Comparison of ENCODE assay signal across 9 mouse cellular contexts in genomic region chr7:4836351-4836792, GRCm38 (mm10). TPM values are rescaled to one million over a fixed set of nuclear protein-coding genes. Genes with fewer than 3 reads are reported as not detected.
DNase-seq lines count a peak whose midpoint lies in the region; ATAC-seq and TF ChIP-seq lines count a peak whose summit lies in the region.
"Had no signal": no experiment of that assay in that cellular context is flagged by ENCODE, and none has a peak within 500 bp of the region (broad histone marks: within the 10 kb centered on the region; RNA-seq: fewer than 3 reads in every experiment).

No protein-coding gene starts in this region.

- no peaks in the 10 kb centered on the region for H3K79me2 ChIP-seq in heart, adult 2 months (replicated peaks; ENCODE audit: control insufficient read depth, insufficient read depth, low read length)

- peak; percentile 61 to 74 for DNase-seq in layer of hippocampus, postnatal 10 days (ENCODE audit: low spot score in 2 of 2)
- no peak for DNase-seq in layer of hippocampus, adult 9-10 months (ENCODE audit: low spot score)
- peak; percentile 83 to 85 for DNase-seq in cerebellum, postnatal 36 days
- DNase-seq in heart, adult 2 months: peak; percentile 53 to 59
- DNase-seq in kidney, adult 2 months: peak; percentile 88
- peak; percentile 64 for DNase-seq in liver, postnatal 0 days
- peak; percentile 79 for DNase-seq in testis, postnatal 10 days (ENCODE audit: low spot score)

- H3K36me3 ChIP-seq in heart, adult 2 months (ENCODE audit: control insufficient read depth, insufficient read depth, low read length): no peaks in the 10 kb centered on the region
- no peaks in the 10 kb centered on the region for H3K36me3 ChIP-seq in kidney, adult 2 months (ENCODE audit: control insufficient read depth, insufficient read depth, low read length)
- no peaks in the 10 kb centered on the region for H3K36me3 ChIP-seq in liver, postnatal 0 days (replicated peaks; ENCODE audit: insufficient read depth, low read length)
- H3K36me3 ChIP-seq in neural tube, embryonic 12.5 days: no peaks in the 10 kb centered on the region
- H3K36me3 ChIP-seq: G1E had no signal

- peak overlapping the region; percentile 11; the same call in 1 of the 2 replicates for H3K9ac ChIP-seq in heart, adult 2 months (ENCODE audit: low read depth, low read length)
- H3K9ac ChIP-seq in liver, postnatal 0 days (replicated peaks): no peak overlapping the region
- H3K9ac ChIP-seq in neural tube, embryonic 12.5 days: peak overlapping the region; percentile 80

- intact Hi-C loops in heart, adult 2 months (cut with DNase I): no loop called here

- no peaks in the 10 kb centered on the region for H3K9me3 ChIP-seq in liver, postnatal 0 days (ENCODE audit: low read length)
- H3K9me3 ChIP-seq in neural tube, embryonic 12.5 days: no peaks in the 10 kb centered on the region
- H3K9me3 ChIP-seq: G1E had no signal

- H3K4me3 ChIP-seq in heart, adult 2 months: peak overlapping the region; percentile 38
- peak overlapping the region; percentile 56 for H3K4me3 ChIP-seq in kidney, adult 2 months (ENCODE audit: insufficient read depth, low read depth, low read length)
- H3K4me3 ChIP-seq in liver, postnatal 0 days (ENCODE audit: low read depth, low read length): peak overlapping the region; percentile 37
- H3K4me3 ChIP-seq in neural tube, embryonic 12.5 days: peak overlapping the region; percentile 57

- TF ChIP-seq EP300 in heart, adult 2 months (IDR thresholded peaks at IDR 0.05; ENCODE audit: insufficient read depth, low read depth, low read length): no peak
- no peak for TF ChIP-seq EP300 in liver, postnatal 0 days (IDR thresholded peaks at IDR 0.05; ENCODE audit: low read depth)

- WGBS in heart, adult 2 months: 1% methylated on average over 51 of the region's 51 CpGs
- under 1% methylated on average over 51 of the region's 51 CpGs for WGBS in kidney, adult 2 months
- under 1% methylated on average over 42 of the region's 51 CpGs for WGBS in liver, postnatal 0 days (ENCODE audit: insufficient replicate concordance)
- WGBS in neural tube, embryonic 12.5 days: under 1% methylated on average over 51 of the region's 51 CpGs

- no peak for TF ChIP-seq POLR2A in heart, adult 2 months (IDR thresholded peaks at IDR 0.05; ENCODE audit: insufficient read depth, low read depth, low read length)
- TF ChIP-seq POLR2A in kidney, adult 2 months (IDR thresholded peaks at IDR 0.05; ENCODE audit: low read depth, low read length): no peak

- ATAC-seq in liver, postnatal 0 days: peak; percentile 92
- ATAC-seq in neural tube, embryonic 12.5 days (ENCODE audit: low FRiP score, low read depth): peak; percentile 92

- H3K27ac ChIP-seq in heart, adult 2 months: no peak overlapping the region
- no peak overlapping the region for H3K27ac ChIP-seq in kidney, adult 2 months (ENCODE audit: insufficient read depth, low read depth, low read length)
- no peak overlapping the region for H3K27ac ChIP-seq in liver, postnatal 0 days (ENCODE audit: low read depth)
- peak overlapping the region; percentile 72 for H3K27ac ChIP-seq in neural tube, embryonic 12.5 days

- TF ChIP-seq CTCF in heart, adult 2 months (IDR thresholded peaks at IDR 0.05): peak; percentile 66
- TF ChIP-seq CTCF in kidney, adult 2 months (conservative IDR thresholded peaks at IDR 0.05; ENCODE audit: insufficient read depth, insufficient read length, low read depth, low read length): peak; percentile 66
- TF ChIP-seq CTCF in liver, postnatal 0 days (IDR thresholded peaks at IDR 0.05; ENCODE audit: low read depth): peak; percentile 53

- peak overlapping the region; percentile 74 for H3K4me2 ChIP-seq in liver, postnatal 0 days (ENCODE audit: low read depth, low read length)
- H3K4me2 ChIP-seq in neural tube, embryonic 12.5 days (replicated peaks): peak overlapping the region; percentile 93

- H3K27me3 ChIP-seq in heart, adult 2 months (ENCODE audit: control insufficient read depth, insufficient read depth, low read length): peaks cover 10% of the 10 kb centered on the region
- no peaks in the 10 kb centered on the region for H3K27me3 ChIP-seq in kidney, adult 2 months (replicated peaks; ENCODE audit: control insufficient read depth, insufficient read depth, low read length)
- H3K27me3 ChIP-seq in liver, postnatal 0 days (ENCODE audit: insufficient read depth, low read length): peaks cover 57% of the 10 kb centered on the region
- H3K27me3 ChIP-seq in neural tube, embryonic 12.5 days (replicated peaks): peaks cover 38% of the 10 kb centered on the region

- no peaks in the 10 kb centered on the region for H3K4me1 ChIP-seq in heart, adult 2 months (ENCODE audit: control insufficient read depth, insufficient read depth, low read length)
- peaks cover 3% of the 10 kb centered on the region; the same call in 1 of the 2 replicates for H3K4me1 ChIP-seq in kidney, adult 2 months (ENCODE audit: control insufficient read depth, insufficient read depth, low read length)
- H3K4me1 ChIP-seq in liver, postnatal 0 days (ENCODE audit: insufficient read depth): peaks cover 7% of the 10 kb centered on the region; the same call in 1 of the 2 replicates
- peaks cover 12% of the 10 kb centered on the region for H3K4me1 ChIP-seq in neural tube, embryonic 12.5 days

RNA-seq across cellular contexts. Expression of gene Shisa7, which starts 8.1 kb away (rescaled TPM):
- 100 to 1,000 TPM; 107 to 116 TPM for total RNA-seq in layer of hippocampus, postnatal 10 days (2021)
- total RNA-seq in heart, adult 2 months (2021): under 1 TPM in 1 of 2 experiments, not detected in 1; 0.07 TPM
- polyA plus RNA-seq in heart, adult 2 months (2012; rRNA removed): 0.09 and 0.12 TPM in 2 replicates
- 14.1 and 17.3 TPM in 2 replicates for polyA plus RNA-seq in kidney, adult 2 months (2012; rRNA removed)
- not detected in 2 replicates for polyA plus RNA-seq in liver, postnatal 0 days (2015; fragmentation: Nextera tagmentation; extraction: Ambion mirVana)
- polyA plus RNA-seq in neural tube, embryonic 12.5 days (2016; fragmentation: Nextera tagmentation; extraction: Ambion mirVana): 6.0 and 6.5 TPM in 2 replicates
- polyA plus RNA-seq: G1E had no signal

RNA-seq across cellular contexts. Expression of gene Ube2s, which starts 24.0 kb away (rescaled TPM):
- 100 to 1,000 TPM; 129 to 166 TPM for total RNA-seq in layer of hippocampus, postnatal 10 days (2021)
- 10 to 100 TPM; 85.1 to 99.1 TPM for total RNA-seq in heart, adult 2 months (2021)
- 167 and 265 TPM in 2 replicates for polyA plus RNA-seq in heart, adult 2 months (2012; rRNA removed)
- 240 and 301 TPM in 2 replicates for polyA plus RNA-seq in kidney, adult 2 months (2012; rRNA removed)
- polyA plus RNA-seq in liver, postnatal 0 days (2015; fragmentation: Nextera tagmentation; extraction: Ambion mirVana): 135 and 139 TPM in 2 replicates
- polyA plus RNA-seq in neural tube, embryonic 12.5 days (2016; fragmentation: Nextera tagmentation; extraction: Ambion mirVana): 380 and 386 TPM in 2 replicates

RNA-seq across cellular contexts. Expression of gene Isoc2b, which starts 33.7 kb away (rescaled TPM):
- total RNA-seq in layer of hippocampus, postnatal 10 days (2021): 1 to 10 TPM; 3.0 to 4.3 TPM
- total RNA-seq in heart, adult 2 months (2021): 1 to 10 TPM; 3.5 to 3.8 TPM
- 10.0 and 10.3 TPM in 2 replicates for polyA plus RNA-seq in heart, adult 2 months (2012; rRNA removed)
- polyA plus RNA-seq in kidney, adult 2 months (2012; rRNA removed): 41.1 and 47.9 TPM in 2 replicates
- 8.0 and 8.3 TPM in 2 replicates for polyA plus RNA-seq in liver, postnatal 0 days (2015; fragmentation: Nextera tagmentation; extraction: Ambion mirVana)
- 4.8 and 5.4 TPM in 2 replicates for polyA plus RNA-seq in neural tube, embryonic 12.5 days (2016; fragmentation: Nextera tagmentation; extraction: Ambion mirVana)

RNA-seq across cellular contexts. Expression of gene Isoc2a, which starts 40.6 kb away (rescaled TPM):
- 1 to 10 TPM; 7.2 to 8.2 TPM for total RNA-seq in layer of hippocampus, postnatal 10 days (2021)
- total RNA-seq in heart, adult 2 months (2021): 10 to 100 TPM; 48.9 to 55.5 TPM
- 29.3 and 30.6 TPM in 2 replicates for polyA plus RNA-seq in heart, adult 2 months (2012; rRNA removed)
- polyA plus RNA-seq in kidney, adult 2 months (2012; rRNA removed): 174 and 182 TPM in 2 replicates
- polyA plus RNA-seq in liver, postnatal 0 days (2015; fragmentation: Nextera tagmentation; extraction: Ambion mirVana): 2.3 and 2.4 TPM in 2 replicates
- 0.91 and 0.93 TPM in 2 replicates for polyA plus RNA-seq in neural tube, embryonic 12.5 days (2016; fragmentation: Nextera tagmentation; extraction: Ambion mirVana)

RNA-seq across cellular contexts. Expression of gene Rpl28, which starts 43.7 kb away (rescaled TPM):
- 100 to 1,000 TPM; 540 to 663 TPM for total RNA-seq in layer of hippocampus, postnatal 10 days (2021)
- 100 to 1,000 TPM; 492 to 575 TPM for total RNA-seq in heart, adult 2 months (2021)
- polyA plus RNA-seq in heart, adult 2 months (2012; rRNA removed): 135 and 202 TPM in 2 replicates
- polyA plus RNA-seq in kidney, adult 2 months (2012; rRNA removed): 340 and 597 TPM in 2 replicates
- polyA plus RNA-seq in liver, postnatal 0 days (2015; fragmentation: Nextera tagmentation; extraction: Ambion mirVana): 280 and 288 TPM in 2 replicates
- 311 and 322 TPM in 2 replicates for polyA plus RNA-seq in neural tube, embryonic 12.5 days (2016; fragmentation: Nextera tagmentation; extraction: Ambion mirVana)
